Mouse (Mus musculus): ENCODE data around the gene Sult6b2. TPM values are rescaled to one million over a fixed set of nuclear protein-coding genes. Genes with fewer than 3 reads are reported as not detected.
A peak's percentile ranks its signal among the peaks of the same experiment; 100 is the strongest.

Gene Sult6b2
- not detected for total RNA-seq (2021)
- long read RNA-seq, experiment 1, result 0 reads
- long read RNA-seq, experiment 2, result 0 reads

GRCm38 (mm10) chr6:142804402-142804801 lies at the start of gene Sult6b2:
Sult6b2 (minus strand) TSS chr6:142804502.
- DNase-seq (ENCODE audit: low spot score in 2 of 2), result no peak

GRCm38 (mm10) chr6:142852419-142853377 lies 48.4 kb upstream of the Sult6b2 start:
- peak in 1 of 2 experiments; percentile 24 for DNase-seq (ENCODE audit: low spot score in 2 of 2)

- peak; percentile 7 to 42 for DNase-seq (ENCODE audit: low spot score in 2 of 2)
These were observed 46.1 kb upstream of the Sult6b2 start for GRCm38 (mm10) chr6:142850436-142850835.

GRCm38 (mm10) chr6:142849326-142849725 lies 45.0 kb upstream of the Sult6b2 start:
- no peak for DNase-seq (ENCODE audit: low spot score in 2 of 2)

- no peak for DNase-seq (ENCODE audit: low spot score in 2 of 2)
These were observed 43.8 kb upstream of the Sult6b2 start for GRCm38 (mm10) chr6:142847914-142848674.

GRCm38 (mm10) chr6:142846855-142847254 lies 42.6 kb upstream of the Sult6b2 start:
- DNase-seq (ENCODE audit: low spot score in 2 of 2), result no peak

GRCm38 (mm10) chr6:142845066-142845465 lies 40.8 kb upstream of the Sult6b2 start:
- no peak for DNase-seq (ENCODE audit: low spot score in 2 of 2)

GRCm38 (mm10) chr6:142844061-142844460 lies 39.8 kb upstream of the Sult6b2 start:
- DNase-seq (ENCODE audit: low spot score in 2 of 2), result no peak

- DNase-seq (ENCODE audit: low spot score in 2 of 2), result no peak
These were observed 34.2 kb upstream of the Sult6b2 start for GRCm38 (mm10) chr6:142838501-142838900.

GRCm38 (mm10) chr6:142837326-142837725 lies 33.0 kb upstream of the Sult6b2 start:
- no peak for DNase-seq (ENCODE audit: low spot score in 2 of 2)

GRCm38 (mm10) chr6:142835726-142836125 lies 31.4 kb upstream of the Sult6b2 start:
- DNase-seq (ENCODE audit: low spot score in 2 of 2), result no peak

- DNase-seq (ENCODE audit: low spot score in 2 of 2), result no peak
These were observed 30.6 kb upstream of the Sult6b2 start for GRCm38 (mm10) chr6:142834911-142835310.

GRCm38 (mm10) chr6:142831706-142832105 lies 27.4 kb upstream of the Sult6b2 start:
- no peak for DNase-seq (ENCODE audit: low spot score in 2 of 2)

GRCm38 (mm10) chr6:142831243-142831642 lies 26.9 kb upstream of the Sult6b2 start:
- no peak for DNase-seq (ENCODE audit: low spot score in 2 of 2)

GRCm38 (mm10) chr6:142830221-142830620 lies 25.9 kb upstream of the Sult6b2 start:
- no peak for DNase-seq (ENCODE audit: low spot score in 2 of 2)

GRCm38 (mm10) chr6:142825449-142825848 lies 21.1 kb upstream of the Sult6b2 start:
- DNase-seq (ENCODE audit: low spot score in 2 of 2), result no peak

GRCm38 (mm10) chr6:142823008-142823787 lies 18.9 kb upstream of the Sult6b2 start:
- DNase-seq (ENCODE audit: low spot score in 2 of 2), result no peak

GRCm38 (mm10) chr6:142818306-142818705 lies 14.0 kb upstream of the Sult6b2 start:
- DNase-seq (ENCODE audit: low spot score in 2 of 2), result no peak

- DNase-seq (ENCODE audit: low spot score in 2 of 2), result no peak
These were observed 11.2 kb upstream of the Sult6b2 start for GRCm38 (mm10) chr6:142815513-142815912.

- DNase-seq (ENCODE audit: low spot score in 2 of 2), result peak; percentile 92
These were observed 10.2 kb upstream of the Sult6b2 start for GRCm38 (mm10) chr6:142814495-142814921.

GRCm38 (mm10) chr6:142814011-142814410 lies 9.7 kb upstream of the Sult6b2 start:
- DNase-seq (ENCODE audit: low spot score in 2 of 2), result no peak
